Mouse (Mus musculus) myocyte (in vitro differentiated cells): ENCODE results near the gene Prg3.

ENCODE experiments used
- E2F4 ChIP-seq: IDR thresholded peaks from one replicate; pipeline ENCODE4 v1.6.1; 2011; ENCODE audit warnings: mild to moderate bottlenecking, control low read depth, moderate library complexity; ENCODE audit not compliant: insufficient read depth
- MAX ChIP-seq: IDR thresholded peaks from one replicate; pipeline ENCODE4 v1.6.1; 2011; ENCODE audit warnings: low read depth, mild to moderate bottlenecking, control low read depth
- POLR2A ChIP-seq: IDR thresholded peaks from one replicate; pipeline ENCODE4 v1.6.1; 2011; ENCODE audit warnings: low read depth, mild to moderate bottlenecking, control low read depth, moderate library complexity; ENCODE audit not compliant: insufficient read length
- POLR2AphosphoS2 ChIP-seq: IDR thresholded peaks from one replicate; pipeline ENCODE4 v1.6.1; 2011; ENCODE audit warnings: low read depth, control low read depth; ENCODE audit not compliant: insufficient read length
- REST ChIP-seq: IDR thresholded peaks from one replicate; pipeline ENCODE4 v1.6.1; 2011; ENCODE audit warnings: mild to moderate bottlenecking, control low read depth, moderate library complexity; ENCODE audit not compliant: insufficient read depth, insufficient read length
- TCF3 ChIP-seq: IDR thresholded peaks from one replicate; pipeline ENCODE4 v1.6.1; 2011; ENCODE audit warnings: low read depth, control low read depth; ENCODE audit not compliant: insufficient read length
- USF1 ChIP-seq: IDR thresholded peaks from one replicate; pipeline ENCODE4 v1.6.1; 2011; ENCODE audit warnings: low read depth, mild to moderate bottlenecking, control low read depth, moderate library complexity

DNA sequence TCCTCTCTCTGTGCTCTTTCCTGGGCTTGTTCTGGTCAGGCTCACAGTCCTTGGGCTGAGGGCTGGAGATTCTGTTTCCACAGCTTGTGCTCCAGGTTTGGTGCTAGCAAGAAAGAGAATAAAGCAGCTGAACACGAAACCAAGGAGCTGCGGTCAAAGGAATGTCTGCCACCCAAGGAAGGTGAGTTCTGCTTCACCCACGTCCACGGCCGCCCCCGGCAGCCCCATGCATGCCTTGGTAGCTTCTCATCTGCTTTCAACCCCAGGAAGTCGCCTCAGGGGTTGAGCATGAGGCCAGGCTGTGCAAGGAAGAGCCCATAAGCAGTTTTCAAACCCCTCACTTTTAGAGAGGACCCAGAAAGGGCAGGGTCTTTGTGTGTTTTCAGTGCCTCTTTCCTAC is 39.8 kb upstream of the Prg3 start:
- TF ChIP-seq POLR2A (no peak), E2F4 (no peak), POLR2AphosphoS2 (no peak), MAX (no peak), USF1 (no peak), REST (no peak), TCF3 (no peak)
